Mouse (Mus musculus): Measurements from ENCODE around the gene Tom1l2. TPM values are rescaled to one million over a fixed set of nuclear protein-coding genes. Genes with fewer than 3 reads are reported as not detected.

The Tom1l2 gene
- total and polyA plus RNA-seq, 2 experiments, result 9.6 to 22.1 TPM

DNA sequence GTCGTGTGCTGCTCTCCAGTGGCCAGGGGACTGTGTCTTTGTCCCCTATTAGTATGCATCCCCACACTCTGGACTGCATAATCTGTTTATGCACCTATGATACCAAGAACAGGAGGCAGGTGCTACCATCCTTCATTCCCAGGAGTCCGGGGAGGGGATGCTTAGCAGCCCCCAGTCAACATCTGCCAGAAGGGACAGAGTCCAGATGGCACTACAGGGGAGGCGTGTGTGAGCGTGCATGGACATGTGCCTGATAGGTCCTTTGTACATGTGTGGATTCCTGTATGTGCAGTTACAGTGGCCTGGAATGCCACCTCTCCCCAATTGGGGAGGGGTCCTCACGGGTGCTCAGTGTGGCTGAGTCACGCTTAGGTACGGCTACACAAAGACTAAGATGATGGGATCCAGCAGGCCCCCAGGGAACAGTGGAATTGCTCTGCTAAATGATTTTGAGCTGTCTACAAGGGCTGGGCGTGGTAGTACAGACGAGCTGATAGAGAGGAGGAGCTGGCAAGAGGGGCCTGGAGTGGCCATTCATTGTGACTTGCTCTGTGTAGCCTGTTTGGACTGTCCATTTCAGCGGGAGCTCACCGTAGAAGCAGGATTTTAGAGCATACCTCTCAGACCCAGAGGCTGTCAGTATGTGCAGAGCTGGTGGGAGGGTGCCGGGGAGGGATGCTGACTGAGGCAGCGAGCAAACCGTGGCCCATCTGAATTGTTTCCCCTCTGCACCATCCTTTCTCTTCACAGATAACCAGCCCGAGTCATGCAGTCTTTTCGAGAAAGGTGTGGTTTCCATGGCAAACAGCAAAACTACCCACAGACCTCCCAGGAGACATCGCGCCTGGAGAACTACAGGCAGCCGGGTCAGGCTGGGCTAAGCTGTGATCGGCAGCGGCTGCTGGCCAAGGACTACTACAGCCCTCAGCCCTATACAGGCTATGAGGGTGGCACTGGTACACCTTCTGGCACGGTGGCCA lies 168.1 kb downstream of the Tom1l2 start:
- no peaks in the 10 kb centered on the region for H3K27me3 ChIP-seq (ENCODE audit: control insufficient read depth, insufficient read depth, low read length)
- no peak overlapping the region for H3K27ac ChIP-seq (replicated peaks; ENCODE audit: insufficient read depth, low read depth, low read length)
- no peak overlapping the region for H3K4me3 ChIP-seq (ENCODE audit: insufficient read depth, low read depth, low read length)
- DNase-seq (ENCODE audit: extremely low read depth, low read depth, low spot score), result no peak
- 0 out of 2 replicates have a peak, but pooled peaks cover 4% of the 10 kb centered on the region for H3K79me2 ChIP-seq (ENCODE audit: control insufficient read depth, insufficient read depth, low read length)
- no peak overlapping the region for H3K9ac ChIP-seq (ENCODE audit: low read depth, low read length)
- no peaks in the 10 kb centered on the region; the same call in 1 of the 2 replicates for H3K4me1 ChIP-seq (ENCODE audit: control insufficient read depth, insufficient read depth, low read length)
- 86% methylated on average over 22 of the region's 22 CpGs for WGBS
- no peaks in the 10 kb centered on the region for H3K36me3 ChIP-seq (ENCODE audit: control insufficient read depth, insufficient read depth, low read length)
- TF ChIP-seq CTCF (IDR thresholded peaks at IDR 0.05; ENCODE audit: low read depth, low read length), result no peak
- no peak for TF ChIP-seq POLR2A (IDR thresholded peaks at IDR 0.05; ENCODE audit: extremely low read depth, insufficient read depth, low read length)

DNA sequence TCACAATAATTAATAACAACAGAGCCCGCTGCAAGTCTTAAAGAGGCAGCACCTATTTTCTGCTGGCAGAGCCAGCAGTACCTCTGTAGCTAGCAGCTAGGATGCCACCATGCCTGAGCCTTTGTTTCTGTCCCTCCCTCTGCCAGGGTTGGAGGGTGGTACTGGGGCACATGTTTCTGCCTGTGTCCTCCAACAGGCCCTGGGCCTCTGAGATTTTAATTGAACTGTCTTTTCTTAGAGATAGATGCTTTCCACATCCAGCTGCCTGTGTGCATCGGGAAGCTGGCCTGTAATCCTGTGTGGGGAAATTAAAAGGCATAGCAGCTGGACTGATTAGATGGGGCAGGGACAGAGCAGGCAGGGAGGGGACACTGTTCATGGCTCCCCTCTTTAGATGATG lies 170.0 kb downstream of the Tom1l2 start:
- 72% methylated on average over 2 of the region's 2 CpGs for WGBS
- Histone ChIP-seq H3K36me3 (ENCODE audit: control insufficient read depth, insufficient read depth, low read length) (no peaks in the 10 kb centered on the region), H3K27ac (replicated peaks; ENCODE audit: insufficient read depth, low read depth, low read length) (no peak overlapping the region), H3K27me3 (ENCODE audit: control insufficient read depth, insufficient read depth, low read length) (no peaks in the 10 kb centered on the region), H3K4me1 (ENCODE audit: control insufficient read depth, insufficient read depth, low read length) (peaks cover 7% of the 10 kb centered on the region), H3K79me2 (ENCODE audit: control insufficient read depth, insufficient read depth, low read length) (0 out of 2 replicates have a peak, but pooled peaks cover 4% of the 10 kb centered on the region), H3K4me3 (ENCODE audit: insufficient read depth, low read depth, low read length) (no peak overlapping the region), H3K9ac (ENCODE audit: low read depth, low read length) (no peak overlapping the region)
- DNase-seq (ENCODE audit: extremely low read depth, low read depth, low spot score), result no peak
- no peak for TF ChIP-seq POLR2A (IDR thresholded peaks at IDR 0.05; ENCODE audit: extremely low read depth, insufficient read depth, low read length)
- TF ChIP-seq CTCF (IDR thresholded peaks at IDR 0.05; ENCODE audit: low read depth, low read length), result no peak

- H3K27ac ChIP-seq (replicated peaks; ENCODE audit: insufficient read depth, low read depth, low read length), result no peak overlapping the region
- 0 out of 2 replicates have a peak, but pooled peaks cover 4% of the 10 kb centered on the region for H3K79me2 ChIP-seq (ENCODE audit: control insufficient read depth, insufficient read depth, low read length)
- no peaks in the 10 kb centered on the region for H3K36me3 ChIP-seq (ENCODE audit: control insufficient read depth, insufficient read depth, low read length)
- WGBS, result 82% methylated on average over 12 of the region's 12 CpGs
- peak; percentile 39 for DNase-seq (ENCODE audit: extremely low read depth, low read depth, low spot score)
- H3K27me3 ChIP-seq (ENCODE audit: control insufficient read depth, insufficient read depth, low read length), result no peaks in the 10 kb centered on the region
- peaks cover 7% of the 10 kb centered on the region for H3K4me1 ChIP-seq (ENCODE audit: control insufficient read depth, insufficient read depth, low read length)
- no peak overlapping the region for H3K9ac ChIP-seq (ENCODE audit: low read depth, low read length)
- TF ChIP-seq CTCF (IDR thresholded peaks at IDR 0.05; ENCODE audit: low read depth, low read length), result no peak
- TF ChIP-seq POLR2A (IDR thresholded peaks at IDR 0.05; ENCODE audit: extremely low read depth, insufficient read depth, low read length), result no peak
- no peak overlapping the region for H3K4me3 ChIP-seq (ENCODE audit: insufficient read depth, low read depth, low read length)
Measured at GRCm38 (mm10) chr11:60182116-60182670, 170.5 kb downstream of the Tom1l2 start.

DNA sequence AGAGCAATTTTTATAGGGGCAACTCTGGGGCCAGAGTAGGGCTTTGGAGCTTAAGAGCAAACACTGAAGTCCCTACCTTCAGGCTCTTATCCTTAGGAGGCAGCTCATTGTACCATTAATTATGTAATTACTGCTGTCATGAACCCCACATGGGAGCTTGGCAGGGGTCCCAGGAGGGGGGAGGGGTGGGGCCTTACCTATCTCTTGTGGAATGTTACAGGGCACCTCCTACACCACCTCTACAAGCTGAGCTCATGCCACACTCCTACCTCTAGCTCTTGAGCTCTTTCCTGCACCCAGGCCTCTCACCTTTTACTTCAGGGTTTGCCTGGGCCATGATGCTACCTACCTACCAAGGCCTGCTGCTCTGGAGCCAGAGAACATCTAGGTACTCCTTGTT lies 174.2 kb downstream of the Tom1l2 start:
- no peak for DNase-seq (ENCODE audit: extremely low read depth, low read depth, low spot score)
- no peak overlapping the region for H3K27ac ChIP-seq (replicated peaks; ENCODE audit: insufficient read depth, low read depth, low read length)
- no peak for TF ChIP-seq CTCF (IDR thresholded peaks at IDR 0.05; ENCODE audit: low read depth, low read length)
- TF ChIP-seq POLR2A (IDR thresholded peaks at IDR 0.05; ENCODE audit: extremely low read depth, insufficient read depth, low read length), result no peak
- no peaks in the 10 kb centered on the region for H3K36me3 ChIP-seq (ENCODE audit: control insufficient read depth, insufficient read depth, low read length)
- peaks cover 15% of the 10 kb centered on the region; the same call in 1 of the 2 replicates for H3K79me2 ChIP-seq (ENCODE audit: control insufficient read depth, insufficient read depth, low read length)
- H3K27me3 ChIP-seq (ENCODE audit: control insufficient read depth, insufficient read depth, low read length), result no peaks in the 10 kb centered on the region
- peaks cover 12% of the 10 kb centered on the region for H3K4me1 ChIP-seq (ENCODE audit: control insufficient read depth, insufficient read depth, low read length)
- no peak overlapping the region for H3K4me3 ChIP-seq (ENCODE audit: insufficient read depth, low read depth, low read length)
- no peak overlapping the region for H3K9ac ChIP-seq (ENCODE audit: low read depth, low read length)

DNA sequence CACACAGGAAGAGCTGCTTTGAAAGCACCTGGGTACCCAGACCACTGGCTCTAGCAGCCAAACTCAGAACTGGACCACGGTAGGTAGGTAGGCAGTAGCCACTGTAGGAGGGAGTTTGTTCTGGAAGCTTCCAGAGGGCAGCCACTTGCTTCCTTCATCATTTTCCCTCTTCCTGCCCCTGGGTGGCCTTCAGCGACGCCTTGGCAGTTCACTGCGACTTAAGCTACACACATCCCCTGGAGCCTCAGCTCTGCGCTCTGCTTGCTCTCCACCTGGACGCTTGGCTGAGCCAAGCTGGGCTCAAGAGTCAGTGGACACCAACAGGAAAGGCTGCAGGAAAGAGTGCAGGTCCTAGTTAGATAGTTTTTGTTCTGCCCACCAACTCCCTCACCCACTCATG lies 174.7 kb downstream of the Tom1l2 start:
- peaks cover 15% of the 10 kb centered on the region; the same call in 1 of the 2 replicates for H3K79me2 ChIP-seq (ENCODE audit: control insufficient read depth, insufficient read depth, low read length)
- no peaks in the 10 kb centered on the region for H3K36me3 ChIP-seq (ENCODE audit: control insufficient read depth, insufficient read depth, low read length)
- no peak overlapping the region for H3K9ac ChIP-seq (ENCODE audit: low read depth, low read length)
- no peak overlapping the region for H3K27ac ChIP-seq (replicated peaks; ENCODE audit: insufficient read depth, low read depth, low read length)
- WGBS, result 83% methylated on average over 6 of the region's 6 CpGs
- TF ChIP-seq CTCF (IDR thresholded peaks at IDR 0.05; ENCODE audit: low read depth, low read length), result no peak
- TF ChIP-seq POLR2A (IDR thresholded peaks at IDR 0.05; ENCODE audit: extremely low read depth, insufficient read depth, low read length), result no peak
- H3K27me3 ChIP-seq (ENCODE audit: control insufficient read depth, insufficient read depth, low read length), result no peaks in the 10 kb centered on the region
- H3K4me1 ChIP-seq (ENCODE audit: control insufficient read depth, insufficient read depth, low read length), result peaks cover 13% of the 10 kb centered on the region
- no peak for DNase-seq (ENCODE audit: extremely low read depth, low read depth, low spot score)
- no peak overlapping the region for H3K4me3 ChIP-seq (ENCODE audit: insufficient read depth, low read depth, low read length)
